In the genomic region with DNA sequence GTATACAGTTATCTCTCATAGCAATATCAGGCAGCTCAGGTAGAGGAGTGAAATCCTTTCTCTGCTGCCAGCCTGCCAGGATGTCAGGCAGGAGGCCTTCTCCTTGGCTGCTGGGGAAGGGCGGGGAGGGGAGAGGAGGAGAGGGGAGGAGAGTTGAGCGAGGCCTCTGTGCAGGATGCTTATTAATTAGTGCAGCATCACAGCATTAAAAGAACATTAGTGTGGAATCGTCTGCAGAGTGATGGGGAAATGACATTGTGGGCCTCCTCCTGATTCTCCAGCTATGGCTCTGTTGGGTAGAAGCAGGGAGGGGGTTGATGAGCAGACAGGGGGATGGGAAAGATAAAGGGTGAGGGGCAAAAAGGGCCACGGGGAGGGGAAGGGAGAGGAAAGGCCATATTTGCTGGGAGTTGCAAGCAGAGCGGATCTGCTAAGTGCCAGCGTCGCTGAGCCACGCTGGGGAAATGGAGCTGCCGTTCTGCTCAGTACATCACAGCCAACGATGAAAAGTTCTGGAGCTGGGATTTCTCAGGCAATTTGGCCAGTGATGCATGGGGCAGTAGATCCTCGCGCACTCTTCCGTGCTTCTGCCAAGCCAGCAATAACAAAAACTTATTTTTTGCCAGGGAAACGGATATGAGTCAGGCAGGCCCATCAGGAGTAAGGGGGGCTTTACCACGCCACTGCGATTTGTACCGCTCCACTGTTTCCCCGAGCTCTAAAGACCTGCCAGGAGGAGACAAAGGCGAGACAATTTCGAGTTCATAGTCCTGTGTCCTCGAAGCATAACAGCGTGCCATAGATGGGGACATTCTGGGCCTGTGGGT, we compare ENCODE assay signal across 9 mouse cellular contexts. TPM values are rescaled to one million over a fixed set of nuclear protein-coding genes. Genes with fewer than 3 reads are reported as not detected.
DNase-seq lines count a peak whose midpoint lies in the region; ATAC-seq and TF ChIP-seq lines count a peak whose summit lies in the region.
"Had no signal": no experiment of that assay in that cellular context is flagged by ENCODE, and none has a peak within 500 bp of the region (broad histone marks: within the 10 kb centered on the region; RNA-seq: fewer than 3 reads in every experiment).

No protein-coding gene starts in this region.

- WGBS in forebrain, embryonic 15.5 days = 18% methylated on average over 22 of the region's 22 CpGs
- 54% methylated on average over 22 of the region's 22 CpGs for WGBS in intestine, postnatal 0 days
- 16% methylated on average over 22 of the region's 22 CpGs for WGBS in midbrain, postnatal 0 days

- peak overlapping the region; percentile 19; the same call in 1 of the 2 replicates for H3K27ac ChIP-seq in forebrain, embryonic 15.5 days (replicated peaks)
- peak overlapping the region; percentile 17; the same call in 1 of the 2 replicates for H3K27ac ChIP-seq in intestine, postnatal 0 days (ENCODE audit: low read depth, low read length)
- H3K27ac ChIP-seq in midbrain, postnatal 0 days (ENCODE audit: low read depth, low read length) = no peak overlapping the region

- peak; percentile 53 for ATAC-seq in forebrain, embryonic 15.5 days (replicated peaks)
- no peak; the same call in 1 of the 2 replicates for ATAC-seq in intestine, postnatal 0 days
- ATAC-seq in midbrain, postnatal 0 days (ENCODE audit: low FRiP score) = no peak

- H3K9me3 ChIP-seq in forebrain, embryonic 15.5 days = no peaks in the 10 kb centered on the region
- no peaks in the 10 kb centered on the region for H3K9me3 ChIP-seq in intestine, postnatal 0 days (ENCODE audit: control insufficient read depth)
- no peaks in the 10 kb centered on the region for H3K9me3 ChIP-seq in midbrain, postnatal 0 days (ENCODE audit: low read length)

- no peak overlapping the region for H3K4me3 ChIP-seq in forebrain, embryonic 15.5 days
- H3K4me3 ChIP-seq in intestine, postnatal 0 days (ENCODE audit: low read depth, low read length) = no peak overlapping the region
- H3K4me3 ChIP-seq in midbrain, postnatal 0 days (ENCODE audit: low read depth, low read length) = no peak overlapping the region

- no peaks in the 10 kb centered on the region for H3K36me3 ChIP-seq in forebrain, embryonic 15.5 days
- no peaks in the 10 kb centered on the region for H3K36me3 ChIP-seq in intestine, postnatal 0 days (ENCODE audit: control insufficient read depth, insufficient read depth)
- no peaks in the 10 kb centered on the region for H3K36me3 ChIP-seq in midbrain, postnatal 0 days (ENCODE audit: insufficient read depth, low read length)

- no peak for TF ChIP-seq CTCF in intestine, postnatal 0 days (IDR thresholded peaks at IDR 0.05; ENCODE audit: low read depth)
- no peak for TF ChIP-seq CTCF in midbrain, postnatal 0 days (IDR thresholded peaks at IDR 0.05)

- H3K4me2 ChIP-seq in forebrain, embryonic 15.5 days (replicated peaks) = 0 out of 2 replicates have a peak overlapping the region, but pooled peaks have one; percentile 2
- no peak overlapping the region for H3K4me2 ChIP-seq in intestine, postnatal 0 days (replicated peaks; ENCODE audit: low read depth)
- H3K4me2 ChIP-seq in midbrain, postnatal 0 days (ENCODE audit: low read depth, low read length, poor library complexity, severe bottlenecking) = 0 out of 2 replicates have a peak overlapping the region, but pooled peaks have one; percentile 12

- H3K27me3 ChIP-seq in forebrain, embryonic 15.5 days = peaks cover 10% of the 10 kb centered on the region
- no peaks in the 10 kb centered on the region for H3K27me3 ChIP-seq in intestine, postnatal 0 days (replicated peaks; ENCODE audit: control insufficient read depth, insufficient read depth, low read length)
- 0 out of 2 replicates have a peak, but pooled peaks cover 6% of the 10 kb centered on the region for H3K27me3 ChIP-seq in midbrain, postnatal 0 days (ENCODE audit: insufficient read depth, low read length)

- no peak overlapping the region for H3K9ac ChIP-seq in forebrain, embryonic 15.5 days (replicated peaks)
- H3K9ac ChIP-seq in intestine, postnatal 0 days (ENCODE audit: low read depth, low read length) = no peak overlapping the region
- peak overlapping the region; percentile 39; the same call in 1 of the 2 replicates for H3K9ac ChIP-seq in midbrain, postnatal 0 days (replicated peaks; ENCODE audit: low read length, poor library complexity, severe bottlenecking)

- peak; percentile 24 for DNase-seq in gastrocnemius, postnatal 25 days
- DNase-seq in gastrocnemius, adult 18-20 months (ENCODE audit: low spot score) = no peak
- peak; percentile 46 for DNase-seq in midbrain, postnatal 0 days (ENCODE audit: low spot score)
- no peak for DNase-seq in embryo, embryonic 11 days
- DNase-seq in right cerebral cortex, postnatal 25 days = no peak
- no peak for DNase-seq in layer of hippocampus, postnatal 36 days
- DNase-seq: cerebellum, adult 8-10 months had no signal

- H3K4me1 ChIP-seq in forebrain, embryonic 15.5 days = peaks cover 14% of the 10 kb centered on the region
- peaks cover 19% of the 10 kb centered on the region for H3K4me1 ChIP-seq in intestine, postnatal 0 days (replicated peaks; ENCODE audit: control insufficient read depth, insufficient read depth, low read length)
- H3K4me1 ChIP-seq in midbrain, postnatal 0 days (ENCODE audit: insufficient read depth, low read length) = 0 out of 2 replicates have a peak, but pooled peaks cover 6% of the 10 kb centered on the region

RNA-seq across cellular contexts. Expression of gene Slf2, which starts 30.8 kb away (rescaled TPM):
- 10 to 100 TPM; 11.1 to 11.7 TPM for total RNA-seq in gastrocnemius, postnatal 25 days (2021)
- 10 to 100 TPM; 10.5 to 11.5 TPM for total RNA-seq in gastrocnemius, adult 18-20 months (2021)
- polyA plus RNA-seq in forebrain, embryonic 15.5 days (2015; fragmentation: Nextera tagmentation; extraction: Ambion mirVana) = 30.0 and 32.3 TPM in 2 replicates
- polyA plus RNA-seq in intestine, postnatal 0 days (2015; fragmentation: Nextera tagmentation; extraction: Ambion mirVana) = 11.4 and 13.4 TPM in 2 replicates
- total RNA-seq in midbrain, postnatal 0 days (2014; rRNA removed) = 26.8 and 43.3 TPM in 2 replicates
- polyA plus RNA-seq in midbrain, postnatal 0 days (2015; fragmentation: Nextera tagmentation; extraction: Ambion mirVana) = 20.9 and 22.6 TPM in 2 replicates
- total RNA-seq in layer of hippocampus, postnatal 36 days (2021) = 10 to 100 TPM; 39.5 to 46.2 TPM

Comparison
In these comparisons a context has a peak if more than half of its experiments do, and no peak if none do; other contexts are left out.
1. DNase-seq: peak in gastrocnemius, postnatal 25 days (single experiment) and midbrain, postnatal 0 days (single experiment); none in gastrocnemius, adult 18-20 months (single experiment), embryo, embryonic 11 days (single experiment), right cerebral cortex, postnatal 25 days (single experiment) and layer of hippocampus, postnatal 36 days (0 of 2).